Mouse (Mus musculus): ENCODE data around the gene Slamf8.
A peak's percentile ranks its signal among the peaks of the same experiment; 100 is the strongest.

The Slamf8 gene

GRCm38 (mm10) chr1:172593956-172594355, 3.6 kb upstream of the Slamf8 start:
- no peak for DNase-seq (ENCODE audit: low read depth, low spot score)

GRCm38 (mm10) chr1:172593321-172593720, 3.0 kb upstream of the Slamf8 start:
- DNase-seq (ENCODE audit: low read depth, low spot score): no peak

- peak; percentile 27 for DNase-seq (ENCODE audit: low read depth, low spot score)
Measured at GRCm38 (mm10) chr1:172585612-172586567, 4.5 kb downstream of the Slamf8 start.

DNA sequence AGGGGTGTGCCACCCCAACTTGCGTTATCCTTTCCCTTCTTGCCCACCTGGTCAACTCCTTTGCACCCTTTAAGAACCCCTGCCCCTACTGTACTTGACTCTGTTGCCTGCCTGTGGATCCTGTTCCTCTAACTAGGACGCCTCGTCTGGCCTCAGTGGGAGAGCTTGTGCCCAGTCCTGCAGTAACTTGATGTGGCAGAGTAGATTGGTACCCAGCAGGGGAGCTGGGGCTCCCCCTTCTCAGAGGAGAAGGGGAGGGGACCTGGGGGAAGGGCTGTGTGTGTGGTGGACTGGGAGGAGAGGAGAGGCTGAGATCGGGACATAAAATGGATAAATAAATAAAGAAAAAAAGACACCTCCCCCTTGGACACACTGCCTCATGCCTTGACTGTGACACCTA, 5.3 kb downstream of the Slamf8 start:
- DNase-seq (ENCODE audit: low read depth, low spot score): no peak

- DNase-seq (ENCODE audit: low read depth, low spot score): no peak
Measured at GRCm38 (mm10) chr1:172584271-172584670, 6.1 kb downstream of the Slamf8 start.

DNA sequence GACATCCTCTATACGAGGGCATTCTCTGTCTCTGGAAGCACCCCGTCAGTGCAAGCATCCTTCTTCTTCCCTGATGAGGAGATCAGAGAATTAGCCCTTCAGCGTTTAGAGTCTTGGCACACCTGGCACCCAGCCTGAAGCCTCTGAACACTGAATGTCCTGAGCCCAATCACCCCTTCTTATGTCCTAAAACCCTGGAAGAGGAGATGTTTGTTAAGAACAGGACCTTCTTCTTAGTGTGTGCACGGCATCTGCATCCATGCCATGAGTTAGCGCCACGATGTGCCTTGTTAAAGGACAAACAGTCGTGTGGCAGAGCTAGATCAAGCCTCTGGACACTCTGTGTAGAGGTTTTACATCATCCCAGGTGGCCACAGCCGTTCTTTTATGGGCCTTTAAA, 7.9 kb downstream of the Slamf8 start:
- no peak for DNase-seq (ENCODE audit: low read depth, low spot score)

GRCm38 (mm10) chr1:172580116-172580515, 10.3 kb downstream of the Slamf8 start:
- no peak for DNase-seq (ENCODE audit: low read depth, low spot score)

DNA sequence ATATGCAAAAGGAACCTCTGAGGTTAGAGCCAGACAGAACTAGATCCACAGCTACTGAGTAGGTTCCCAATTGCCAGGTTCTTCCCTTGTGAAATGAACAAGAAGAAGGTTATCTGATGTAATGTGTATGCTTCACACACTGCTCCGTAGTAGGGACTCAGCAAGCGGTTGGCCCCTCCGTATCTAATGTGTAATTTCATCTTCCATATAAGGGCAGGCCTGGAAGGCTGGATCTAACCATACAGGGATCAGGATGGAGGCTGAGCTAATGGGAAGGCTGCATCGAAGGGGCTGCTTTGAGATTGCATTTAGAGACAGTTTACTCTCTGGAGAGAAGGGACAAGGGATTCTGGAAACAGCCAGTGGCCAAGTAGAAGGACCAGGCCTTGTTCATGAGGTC, 22.6 kb downstream of the Slamf8 start:
- DNase-seq (ENCODE audit: low read depth, low spot score): no peak

- no peak for DNase-seq (ENCODE audit: low read depth, low spot score)
Measured at GRCm38 (mm10) chr1:172566131-172566530, 24.2 kb downstream of the Slamf8 start.

DNA sequence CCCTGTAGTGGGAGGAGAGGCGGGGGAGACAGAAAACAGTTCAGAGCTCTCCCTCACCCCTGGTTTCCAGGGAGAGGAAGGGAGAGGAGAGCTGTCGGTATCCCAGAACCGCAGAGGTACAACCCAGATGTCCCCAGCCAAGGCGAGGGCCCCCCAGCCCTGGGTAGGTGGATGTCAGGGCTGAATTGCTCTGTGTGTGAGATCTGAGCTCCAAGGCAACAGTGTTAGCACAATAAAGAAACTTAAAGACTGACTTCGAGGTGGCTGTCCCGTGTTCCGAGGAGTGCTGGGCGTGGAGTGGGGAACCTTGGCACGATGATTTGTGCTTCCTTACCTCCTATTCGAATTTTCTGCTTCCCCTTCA, 26.9 kb downstream of the Slamf8 start:
- DNase-seq (ENCODE audit: low read depth, low spot score): no peak

GRCm38 (mm10) chr1:172562641-172563464, 27.5 kb downstream of the Slamf8 start:
- peak; percentile 43 for DNase-seq (ENCODE audit: low read depth, low spot score)

DNA sequence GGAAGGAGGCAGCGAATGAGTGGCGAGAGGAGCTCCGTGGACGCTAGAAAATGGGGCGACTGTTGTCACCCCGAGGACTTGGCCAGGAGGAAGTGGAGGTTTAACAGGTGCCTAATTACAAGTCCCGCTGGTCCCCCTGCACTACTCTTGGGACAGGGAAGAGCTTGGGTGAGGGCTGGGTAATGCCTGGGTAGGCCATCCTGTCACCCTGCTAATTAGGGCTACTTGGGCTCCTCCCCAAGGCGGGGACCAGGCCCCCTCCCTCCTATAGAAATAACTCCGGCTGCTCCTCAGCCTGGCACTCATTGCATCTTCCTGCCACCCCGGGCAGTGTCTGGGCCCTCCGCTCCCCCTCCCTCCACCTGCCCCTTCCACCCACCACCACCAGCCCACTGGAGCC, 34.7 kb downstream of the Slamf8 start, which contains the start of gene Vsig8:
Vsig8 (plus strand) TSS at position 301 of the 400 bp plus-strand sequence.
- no peak for DNase-seq (ENCODE audit: low read depth, low spot score)

DNA sequence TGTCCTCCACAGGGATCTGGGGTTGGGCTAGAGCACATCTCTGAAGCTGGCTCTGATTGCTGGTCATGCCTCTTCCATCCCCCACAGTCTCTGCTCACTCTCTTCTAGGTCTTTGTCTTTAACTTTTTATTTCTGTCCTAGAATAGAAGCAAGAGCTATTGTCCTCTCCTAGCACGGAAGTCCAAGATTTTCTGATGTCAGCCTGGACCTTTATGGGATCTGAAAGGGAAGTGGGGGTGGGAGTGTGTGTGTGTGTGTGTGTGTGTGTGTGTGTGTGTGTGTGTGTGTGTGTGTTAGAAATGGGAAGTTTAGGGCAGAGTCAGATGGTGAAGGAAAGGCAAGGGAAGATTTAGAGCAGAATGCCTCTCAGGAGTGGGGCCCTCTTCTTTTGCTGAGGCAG, 37.7 kb downstream of the Slamf8 start:
- DNase-seq (ENCODE audit: low read depth, low spot score): no peak

GRCm38 (mm10) chr1:172551009-172551408, 39.4 kb downstream of the Slamf8 start:
- no peak for DNase-seq (ENCODE audit: low read depth, low spot score)

DNA sequence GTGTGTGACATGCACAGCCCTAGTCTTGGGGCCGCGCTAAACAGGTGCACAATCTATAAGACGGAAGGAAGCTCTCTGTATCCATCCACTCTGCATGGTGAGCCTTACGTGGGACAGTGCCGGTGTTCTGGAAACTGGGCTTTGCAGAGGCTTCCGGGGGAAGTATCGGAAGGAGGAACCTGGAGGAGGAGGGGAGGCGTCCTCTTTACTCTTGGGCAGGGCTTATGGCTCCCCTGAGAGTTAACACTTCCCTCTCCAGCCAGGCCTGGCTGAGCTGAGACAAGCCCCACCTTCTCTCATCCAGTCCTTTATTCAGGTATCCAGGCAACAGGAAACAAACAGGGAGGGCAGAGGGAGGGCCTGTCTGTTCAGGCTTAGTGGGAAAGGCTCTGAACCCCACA, 39.8 kb downstream of the Slamf8 start:
- DNase-seq (ENCODE audit: low read depth, low spot score): no peak

DNA sequence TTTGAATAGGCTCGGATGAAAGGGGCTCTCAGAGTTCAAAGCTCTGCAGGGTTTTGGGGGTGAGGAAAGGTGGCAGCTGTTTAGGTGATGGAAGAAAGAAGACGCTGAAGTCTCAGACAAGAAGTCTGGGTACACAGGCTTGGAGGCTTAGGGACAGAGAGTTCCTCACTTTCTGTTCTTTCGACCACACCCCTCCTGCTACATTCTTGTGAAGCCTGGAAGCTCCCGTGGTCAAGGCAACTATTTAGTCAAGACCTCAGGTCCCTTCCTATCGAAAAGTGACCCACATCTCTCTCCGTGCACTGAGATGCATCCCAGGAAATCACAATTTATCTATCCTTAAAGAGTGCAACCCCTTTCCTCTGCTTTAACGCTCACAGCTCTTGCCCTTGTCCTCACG, 40.7 kb downstream of the Slamf8 start:
- DNase-seq (ENCODE audit: low read depth, low spot score): no peak

- no peak for DNase-seq (ENCODE audit: low read depth, low spot score)
Measured at GRCm38 (mm10) chr1:172549314-172549713, 41.1 kb downstream of the Slamf8 start.

DNA sequence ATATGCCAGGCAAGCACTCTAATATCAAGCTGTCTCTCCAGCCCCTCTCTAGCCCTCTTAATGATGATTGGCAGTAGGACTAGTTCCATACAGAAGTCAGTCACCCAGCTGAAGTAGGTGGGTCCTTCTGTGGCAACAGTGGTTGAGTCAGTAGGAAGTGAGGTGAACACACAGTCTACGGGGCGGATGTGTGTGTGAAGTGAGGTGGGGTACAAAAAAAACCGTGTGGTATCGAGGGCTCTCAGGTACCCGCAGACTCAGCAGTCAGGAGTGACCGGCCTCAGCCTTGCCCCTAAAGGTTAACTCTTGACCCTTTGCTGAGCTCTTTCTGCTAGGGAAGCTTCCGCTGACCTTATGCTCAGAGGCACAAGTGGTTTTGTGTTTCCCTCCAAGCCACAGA, 41.9 kb downstream of the Slamf8 start:
- no peak for DNase-seq (ENCODE audit: low read depth, low spot score)

DNA sequence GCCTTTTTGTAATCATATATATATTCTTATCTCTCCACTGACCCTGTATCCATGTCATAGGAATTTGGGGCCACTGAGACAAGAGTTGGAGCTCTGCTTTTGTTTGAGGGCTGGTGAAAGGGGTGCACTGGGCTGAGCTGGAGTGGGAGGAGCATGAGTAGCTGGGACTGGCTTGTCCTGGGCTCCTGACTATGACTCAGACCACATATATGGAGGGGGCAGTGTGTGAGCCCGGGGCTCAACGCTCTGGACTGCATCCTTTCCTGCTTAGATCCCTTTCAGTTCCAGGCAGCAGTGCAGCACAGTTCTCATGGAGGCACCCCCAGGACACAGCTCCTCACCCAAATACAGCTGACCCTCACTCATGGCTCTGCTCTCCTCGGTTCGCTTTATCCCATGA, 44.3 kb downstream of the Slamf8 start:
- DNase-seq (ENCODE audit: low read depth, low spot score): no peak

DNA sequence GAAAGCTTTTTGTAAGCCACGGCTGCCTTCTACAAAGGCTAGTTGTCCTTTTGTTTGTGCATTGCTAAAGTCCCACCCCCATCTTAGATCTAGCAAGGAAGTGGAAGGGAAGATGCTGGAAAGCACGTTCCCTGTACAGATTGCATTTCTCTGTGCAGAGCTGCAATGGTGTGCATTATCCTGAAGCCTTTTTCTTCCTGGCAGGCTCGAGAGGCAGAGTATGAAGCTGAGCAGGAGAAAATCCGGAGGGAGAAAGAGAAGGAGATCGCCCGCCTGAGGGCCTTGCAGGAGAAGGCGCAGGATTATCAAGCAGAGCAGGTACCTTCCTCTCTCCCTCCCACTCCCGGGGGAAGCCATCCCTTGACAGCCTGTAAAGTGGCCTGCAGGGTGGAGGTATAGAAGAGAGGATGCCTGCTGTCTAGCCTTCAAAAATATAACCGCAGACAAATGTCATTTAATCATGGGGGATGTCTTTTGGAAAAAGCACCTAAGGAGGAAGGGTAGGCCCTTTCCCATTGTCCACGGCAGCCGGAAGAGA, 50.0 kb downstream of the Slamf8 start:
- no peak for DNase-seq (ENCODE audit: low read depth, low spot score)

DNA sequence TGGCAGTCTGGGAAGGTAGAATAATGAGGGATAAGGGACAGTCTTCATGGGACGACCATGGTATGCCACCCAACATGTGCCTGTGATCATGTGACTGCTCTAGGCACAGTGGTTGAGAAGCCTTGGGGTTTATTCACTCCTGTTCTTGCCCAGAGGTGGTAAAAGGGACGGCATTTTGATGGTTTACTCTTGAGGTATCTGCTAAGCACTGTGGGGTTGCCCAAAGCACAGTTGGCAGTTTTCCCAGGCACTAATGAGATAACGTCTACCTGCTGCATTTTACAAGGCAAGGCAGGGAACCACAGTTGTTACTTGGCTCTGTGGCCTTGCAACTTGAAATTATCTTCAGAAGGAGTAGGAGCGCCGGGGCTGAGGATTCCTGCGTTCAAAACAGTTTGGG, 50.5 kb downstream of the Slamf8 start:
- DNase-seq (ENCODE audit: low read depth, low spot score): no peak

DNA sequence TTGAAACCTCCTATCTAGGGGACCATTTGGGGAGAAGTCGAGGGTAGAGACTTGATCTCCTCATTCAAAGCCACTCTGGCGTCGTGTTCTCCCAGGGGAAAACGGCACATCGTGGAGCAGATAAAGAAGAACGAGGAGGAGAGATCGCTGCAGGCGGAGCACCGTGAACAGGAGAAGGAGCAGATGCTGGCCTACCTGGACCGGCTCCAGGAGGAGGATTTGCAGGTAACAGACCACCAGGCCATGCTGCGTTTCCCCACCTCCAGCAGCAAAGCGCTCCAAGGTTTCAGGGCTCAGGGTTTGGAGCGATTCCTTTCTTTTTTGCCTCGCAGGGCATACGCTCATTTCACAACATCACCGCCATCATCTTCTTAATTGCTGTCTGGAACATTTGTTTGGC, 55.3 kb downstream of the Slamf8 start:
- no peak for DNase-seq (ENCODE audit: low read depth, low spot score)
